Mouse (Mus musculus): Measurements from ENCODE around the gene Gpc5.

Gene Gpc5

GRCm38 (mm10) chr14:115831854-115832625 is 740.0 kb downstream of the Gpc5 start:
- no peak for DNase-seq (ENCODE audit: low read depth, low spot score)

- no peak for DNase-seq (ENCODE audit: low read depth, low spot score)
These were observed 751.8 kb downstream of the Gpc5 start for GRCm38 (mm10) chr14:115843783-115844182.

- DNase-seq (ENCODE audit: low read depth, low spot score), result no peak
These were observed 752.9 kb downstream of the Gpc5 start for GRCm38 (mm10) chr14:115844773-115845427.

GRCm38 (mm10) chr14:115869127-115869526 is 777.1 kb downstream of the Gpc5 start:
- DNase-seq (ENCODE audit: low read depth, low spot score), result no peak

- no peak for DNase-seq (ENCODE audit: low read depth, low spot score)
These were observed 884.0 kb downstream of the Gpc5 start for GRCm38 (mm10) chr14:115976062-115976461.

GRCm38 (mm10) chr14:115979233-115979632 is 887.2 kb downstream of the Gpc5 start:
- DNase-seq (ENCODE audit: low read depth, low spot score), result no peak

GRCm38 (mm10) chr14:115990764-115991163 is 898.7 kb downstream of the Gpc5 start:
- DNase-seq (ENCODE audit: low read depth, low spot score), result no peak

GRCm38 (mm10) chr14:115993520-115994106 is 901.6 kb downstream of the Gpc5 start:
- no peak for DNase-seq (ENCODE audit: low read depth, low spot score)

- no peak for DNase-seq (ENCODE audit: low read depth, low spot score)
These were observed 906.9 kb downstream of the Gpc5 start for GRCm38 (mm10) chr14:115998931-115999330.

- DNase-seq (ENCODE audit: low read depth, low spot score), result no peak
These were observed 995.0 kb downstream of the Gpc5 start for GRCm38 (mm10) chr14:116087010-116087409.

GRCm38 (mm10) chr14:116127943-116128342 is 1035.9 kb downstream of the Gpc5 start:
- no peak for DNase-seq (ENCODE audit: low read depth, low spot score)

- DNase-seq (ENCODE audit: low read depth, low spot score), result no peak
These were observed 1045.3 kb downstream of the Gpc5 start for GRCm38 (mm10) chr14:116137330-116137729.

- DNase-seq (ENCODE audit: low read depth, low spot score), result no peak
These were observed 1045.8 kb downstream of the Gpc5 start for GRCm38 (mm10) chr14:116137772-116138171.

GRCm38 (mm10) chr14:116162586-116162985 is 1070.6 kb downstream of the Gpc5 start:
- no peak for DNase-seq (ENCODE audit: low read depth, low spot score)

- no peak for DNase-seq (ENCODE audit: low read depth, low spot score)
These were observed 1075.4 kb downstream of the Gpc5 start for GRCm38 (mm10) chr14:116167401-116167800.

GRCm38 (mm10) chr14:116169129-116169528 is 1077.1 kb downstream of the Gpc5 start:
- no peak for DNase-seq (ENCODE audit: low read depth, low spot score)

GRCm38 (mm10) chr14:116186981-116187380 is 1095.0 kb downstream of the Gpc5 start:
- DNase-seq (ENCODE audit: low read depth, low spot score), result no peak

GRCm38 (mm10) chr14:116206977-116207376 is 1115.0 kb downstream of the Gpc5 start:
- DNase-seq (ENCODE audit: low read depth, low spot score), result peak; percentile 16

GRCm38 (mm10) chr14:116208581-116208980 is 1116.6 kb downstream of the Gpc5 start:
- DNase-seq (ENCODE audit: low read depth, low spot score), result no peak

GRCm38 (mm10) chr14:116209045-116209444 is 1117.0 kb downstream of the Gpc5 start:
- DNase-seq (ENCODE audit: low read depth, low spot score), result no peak

- DNase-seq (ENCODE audit: low read depth, low spot score), result no peak
These were observed 1118.3 kb downstream of the Gpc5 start for GRCm38 (mm10) chr14:116210304-116210703.

GRCm38 (mm10) chr14:116212029-116212428 is 1120.0 kb downstream of the Gpc5 start:
- DNase-seq (ENCODE audit: low read depth, low spot score), result no peak

GRCm38 (mm10) chr14:116258126-116258525 is 1166.1 kb downstream of the Gpc5 start:
- DNase-seq (ENCODE audit: low read depth, low spot score), result no peak
